Mouse (Mus musculus): ENCODE measurements around the gene Als2.

Gene Als2

GRCm38 (mm10) chr1:59166232-59166905 lies 70.7 kb downstream of the Als2 start:
- in situ Hi-C loops (cut with MboI, MseI), result no loop called here

- in situ Hi-C loops (cut with MboI, MseI), result no loop called here
Measured at GRCm38 (mm10) chr1:59163918-59164317, 73.1 kb downstream of the Als2 start.

GRCm38 (mm10) chr1:59163030-59163461 lies 74.0 kb downstream of the Als2 start, which contains the start of gene Mpp4:
TSS of gene Mpp4 (minus strand) at chr1:59163389.
- in situ Hi-C loops (cut with MboI, MseI), result no loop called here

- in situ Hi-C loops (cut with MboI, MseI), result no loop called here
Measured at GRCm38 (mm10) chr1:59162309-59163024, 74.6 kb downstream of the Als2 start.

- in situ Hi-C loops (cut with MboI, MseI), result no loop called here
Measured at GRCm38 (mm10) chr1:59161396-59161795, 75.6 kb downstream of the Als2 start.

GRCm38 (mm10) chr1:59160871-59161270 lies 76.2 kb downstream of the Als2 start:
- in situ Hi-C loops (cut with MboI, MseI), result no loop called here

GRCm38 (mm10) chr1:59159136-59159535 lies 77.9 kb downstream of the Als2 start:
- in situ Hi-C loops (cut with MboI, MseI), result no loop called here

- in situ Hi-C loops (cut with MboI, MseI), result no loop called here
Measured at GRCm38 (mm10) chr1:59158498-59158897, 78.5 kb downstream of the Als2 start.

- in situ Hi-C loops (cut with MboI, MseI), result no loop called here
Measured at GRCm38 (mm10) chr1:59157846-59158245, 79.2 kb downstream of the Als2 start.

GRCm38 (mm10) chr1:59152346-59152745 lies 84.7 kb downstream of the Als2 start:
- in situ Hi-C loops (cut with MboI, MseI), result no loop called here

GRCm38 (mm10) chr1:59150542-59150941 lies 86.5 kb downstream of the Als2 start:
- in situ Hi-C loops (cut with MboI, MseI), result no loop called here

GRCm38 (mm10) chr1:59144543-59144942 lies 92.5 kb downstream of the Als2 start:
- in situ Hi-C loops (cut with MboI, MseI), result loop anchor here (5.0 to 25.0 kb wide), 3 partner anchors 93 to 370 kb away; partner anchors contain the start of genes Als2 (in 1 of the 2) and Casp8 (in 1 of the 2)

- in situ Hi-C loops (cut with MboI, MseI), result loop anchor here (5.0 to 25.0 kb wide), 3 partner anchors 94 to 368 kb away; partner anchors contain the start of genes Als2 (in 1 of the 2) and Casp8 (in 1 of the 2)
Measured at GRCm38 (mm10) chr1:59142809-59143208, 94.2 kb downstream of the Als2 start.

GRCm38 (mm10) chr1:59134419-59134818 lies 102.6 kb downstream of the Als2 start:
- in situ Hi-C loops (cut with MboI, MseI), result loop anchor here in 1 of 2 experiments (25.0 kb wide), 1 partner anchor 347 kb away; the partner anchor contains the start of gene Casp8

- in situ Hi-C loops (cut with MboI, MseI), result loop anchor here in 1 of 2 experiments (25.0 kb wide), 1 partner anchor 342 kb away; the partner anchor contains the start of gene Casp8
Measured at GRCm38 (mm10) chr1:59128879-59129278, 108.2 kb downstream of the Als2 start.

GRCm38 (mm10) chr1:59125558-59125957 lies 111.5 kb downstream of the Als2 start:
- in situ Hi-C loops (cut with MboI, MseI), result loop anchor here in 1 of 2 experiments (25.0 kb wide), 1 partner anchor 338 kb away; the partner anchor contains the start of gene Casp8

GRCm38 (mm10) chr1:59119720-59120457 lies 117.1 kb downstream of the Als2 start, which contains the start of gene Tmem237:
TSS of gene Tmem237 (minus strand) at chr1:59120408.
- in situ Hi-C loops (cut with MboI, MseI), result no loop called here

All from T-helper 17 cell (primary cell).